Mouse (Mus musculus) left cerebral cortex, adult 6 months (tissue): Measurements from ENCODE around the gene Aldh1a7. TPM values are rescaled to one million over a fixed set of nuclear protein-coding genes. Genes with fewer than 3 reads are reported as not detected.

ENCODE experiments used
- long read RNA-seq, 2 experiments: library from polyadenylated mRNA; unstranded; transcript quantifications; one replicate each; pipeline ENCODE4 v2.0.0; 2019 to 2020
- polyA plus RNA-seq: library from polyadenylated mRNA; unstranded; fragments of <200 nt; fragmentation: Nextera tagmentation; gene quantifications from 2 replicates; pipeline ENCODE4 v1.2.3, GENCODE M21; 2021

Aldh1a7 gene
- polyA plus RNA-seq: 0.80 and 0.89 TPM in 2 replicates
- long read RNA-seq, experiment 1, partial matches to known transcripts: 1 of 11 reads
- long read RNA-seq, experiment 1, other reads (novel, unspliced or antisense): 7 of 11 reads
- long read RNA-seq, experiment 2, partial matches to known transcripts: 0 of 2 reads
- long read RNA-seq, experiment 2, other reads (novel, unspliced or antisense): 0 of 2 reads

GRCm38 (mm10) chr19:20727381-20727780, at the start of gene Aldh1a7:
TSS of gene Aldh1a7 (minus strand) at chr19:20727562.

Other genes starting within 250 kb of the Aldh1a7 start
- 36.5 and 58.2 TPM in 2 replicates for gene Aldh1a1, start 234.8 kb downstream of the Aldh1a7 start, polyA plus RNA-seq
- gene Tmc1, start 226.6 kb upstream of the Aldh1a7 start, polyA plus RNA-seq: 0.11 and 0.18 TPM in 2 replicates